Mouse (Mus musculus): Measurements from ENCODE around the gene Galnt10. TPM values are rescaled to one million over a fixed set of nuclear protein-coding genes. Genes with fewer than 3 reads are reported as not detected.

Galnt10 gene
- total and polyA plus RNA-seq, 3 experiments: 0.07 to 0.85 TPM; not detected in 1

DNA sequence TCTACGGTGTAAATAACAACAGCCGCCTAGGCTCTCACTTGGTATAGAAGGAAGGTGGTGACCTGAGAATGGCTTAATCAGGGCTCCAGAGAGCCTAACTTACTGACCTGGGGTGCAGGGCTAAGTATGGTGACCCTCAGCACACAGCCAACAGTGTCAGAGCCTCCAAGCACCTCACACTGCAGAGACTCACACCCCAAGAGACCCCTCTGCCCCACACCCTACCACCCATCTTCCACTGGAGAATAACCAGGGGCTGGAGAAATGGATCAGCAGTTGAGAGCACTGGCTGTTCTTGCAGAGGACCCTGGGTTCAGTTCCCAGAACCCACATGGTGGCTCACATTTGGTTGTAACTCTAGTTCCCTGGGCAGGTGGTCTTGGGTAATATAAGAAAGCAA, 12.2 kb upstream of the Galnt10 start:
- H3K4me1 ChIP-seq (ENCODE audit: control insufficient read depth in 1 of 2, insufficient read depth in 2 of 2): no peaks in the 10 kb centered on the region
- no peak overlapping the region for H3K9ac ChIP-seq (ENCODE audit: insufficient read depth, low read depth)
- no peak overlapping the region for H3K4me2 ChIP-seq (ENCODE audit: insufficient read depth, low read depth, poor library complexity, severe bottlenecking)
- H3K4me3 ChIP-seq (replicated peaks in 1 of 3; ENCODE audit: low read depth in 2 of 3, low read length in 2 of 3, poor library complexity in 1 of 3): no peak overlapping the region
- H3K27ac ChIP-seq (ENCODE audit: insufficient read depth, low read depth): no peak overlapping the region
- H3K36me3 ChIP-seq (replicated peaks in 1 of 2; ENCODE audit: control insufficient read depth in 1 of 2, insufficient read depth in 1 of 2, low read length in 1 of 2): no peaks in the 10 kb centered on the region
- in situ Hi-C loops (cut with MboI; ENCODE audit: low pct_ligation_motif_present, low pct_unique_long_range_greater_than_20kb, low sequenced_read_pairs): no loop called here
- H3K27me3 ChIP-seq (replicated peaks): peaks cover 76% of the 10 kb centered on the region
- DNase-seq (ENCODE audit: extremely low read depth): no peak
- H3K9me3 ChIP-seq (replicated peaks; ENCODE audit: low read length): peaks cover 10% of the 10 kb centered on the region
- no peaks in the 10 kb centered on the region for H3K79me2 ChIP-seq (replicated peaks; ENCODE audit: control insufficient read depth, extremely low read depth, insufficient read depth, poor library complexity, severe bottlenecking)
- dilution Hi-C loops (cut with MboI; ENCODE audit: extremely low pct_ligation_motif_present, extremely low pct_unique_long_range_greater_than_20kb, low sequenced_read_pairs): no loop called here
- TF ChIP-seq JUND (conservative IDR thresholded peaks at IDR 0.05; ENCODE audit: low read depth, low read length) (no peak), JUN (IDR thresholded peaks at IDR 0.05; ENCODE audit: insufficient read depth, low read depth, low read length) (no peak), NELFE (IDR thresholded peaks at IDR 0.05; ENCODE audit: low read depth, low read length) (no peak), ZMIZ1 (IDR thresholded peaks at IDR 0.05; ENCODE audit: low read depth, low read length) (no peak), MXI1 (IDR thresholded peaks at IDR 0.05; ENCODE audit: low read depth, low read length) (no peak), RCOR1 (conservative IDR thresholded peaks at IDR 0.05; ENCODE audit: low read depth, low read length) (no peak), MAFK (IDR thresholded peaks at IDR 0.05; ENCODE audit: insufficient replicate concordance, low read length) (no peak), ZNF384 (IDR thresholded peaks at IDR 0.05; ENCODE audit: low read depth, low read length) (no peak), ZKSCAN1 (IDR thresholded peaks at IDR 0.05; ENCODE audit: borderline replicate concordance, low read depth, low read length) (no peak), ZC3H11A (IDR thresholded peaks at IDR 0.05; ENCODE audit: low read depth, low read length) (no peak)

GRCm38 (mm10) chr11:57633975-57634585, 11.2 kb upstream of the Galnt10 start:
- Histone ChIP-seq H3K9me3 (replicated peaks; ENCODE audit: low read length) (peaks cover 10% of the 10 kb centered on the region), H3K27ac (ENCODE audit: insufficient read depth, low read depth) (no peak overlapping the region), H3K4me2 (ENCODE audit: insufficient read depth, low read depth, poor library complexity, severe bottlenecking) (no peak overlapping the region), H3K4me3 (replicated peaks in 1 of 3; ENCODE audit: low read depth in 2 of 3, low read length in 2 of 3, poor library complexity in 1 of 3) (no peak overlapping the region), H3K79me2 (replicated peaks; ENCODE audit: control insufficient read depth, extremely low read depth, insufficient read depth, poor library complexity, severe bottlenecking) (no peaks in the 10 kb centered on the region), H3K36me3 (replicated peaks in 1 of 2; ENCODE audit: control insufficient read depth in 1 of 2, insufficient read depth in 1 of 2, low read length in 1 of 2) (no peaks in the 10 kb centered on the region), H3K4me1 (ENCODE audit: control insufficient read depth in 1 of 2, insufficient read depth in 2 of 2) (no peaks in the 10 kb centered on the region), H3K27me3 (replicated peaks) (peaks cover 67% of the 10 kb centered on the region), H3K9ac (ENCODE audit: insufficient read depth, low read depth) (no peak overlapping the region)
- in situ Hi-C loops (cut with MboI; ENCODE audit: low pct_ligation_motif_present, low pct_unique_long_range_greater_than_20kb, low sequenced_read_pairs): no loop called here
- dilution Hi-C loops (cut with MboI; ENCODE audit: extremely low pct_ligation_motif_present, extremely low pct_unique_long_range_greater_than_20kb, low sequenced_read_pairs): no loop called here
- DNase-seq (ENCODE audit: extremely low read depth): no peak
- no peak for TF ChIP-seq UBTF (IDR thresholded peaks at IDR 0.05; ENCODE audit: low read depth, low read length)
- TF ChIP-seq MAX (IDR thresholded peaks at IDR 0.05; ENCODE audit: low read length): no peak

DNA sequence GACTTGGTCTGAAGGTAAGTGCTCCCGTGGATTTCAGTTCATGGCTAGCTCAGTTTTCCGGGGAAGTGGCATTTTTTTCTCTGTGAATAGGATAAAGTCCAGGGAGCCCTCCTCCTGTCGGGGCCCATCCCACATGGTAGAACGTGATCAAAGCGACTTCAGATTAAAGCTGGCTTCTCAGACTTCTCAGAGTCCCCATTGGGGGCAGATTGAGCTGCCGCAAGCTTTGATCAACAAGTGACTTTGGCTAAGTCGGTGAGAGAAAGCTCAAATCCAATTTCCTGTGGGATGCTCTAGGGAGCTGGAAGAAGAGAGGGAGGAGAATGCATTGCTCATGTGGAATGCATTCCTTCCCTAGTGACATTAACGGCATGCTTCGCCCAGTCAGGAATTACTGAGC, 10.1 kb upstream of the Galnt10 start:
- Histone ChIP-seq H3K9me3 (replicated peaks; ENCODE audit: low read length) (peaks cover 10% of the 10 kb centered on the region), H3K79me2 (replicated peaks; ENCODE audit: control insufficient read depth, extremely low read depth, insufficient read depth, poor library complexity, severe bottlenecking) (no peaks in the 10 kb centered on the region), H3K9ac (ENCODE audit: insufficient read depth, low read depth) (no peak overlapping the region), H3K4me2 (ENCODE audit: insufficient read depth, low read depth, poor library complexity, severe bottlenecking) (no peak overlapping the region), H3K4me1 (ENCODE audit: control insufficient read depth in 1 of 2, insufficient read depth in 2 of 2) (no peaks in the 10 kb centered on the region), H3K27ac (ENCODE audit: insufficient read depth, low read depth) (no peak overlapping the region), H3K4me3 (replicated peaks in 1 of 3; ENCODE audit: low read depth in 2 of 3, low read length in 2 of 3, poor library complexity in 1 of 3) (no peak overlapping the region), H3K36me3 (replicated peaks in 1 of 2; ENCODE audit: control insufficient read depth in 1 of 2, insufficient read depth in 1 of 2, low read length in 1 of 2) (no peaks in the 10 kb centered on the region), H3K27me3 (replicated peaks) (peaks cover 57% of the 10 kb centered on the region)
- dilution Hi-C loops (cut with MboI; ENCODE audit: extremely low pct_ligation_motif_present, extremely low pct_unique_long_range_greater_than_20kb, low sequenced_read_pairs): no loop called here
- DNase-seq (ENCODE audit: extremely low read depth): no peak
- in situ Hi-C loops (cut with MboI; ENCODE audit: low pct_ligation_motif_present, low pct_unique_long_range_greater_than_20kb, low sequenced_read_pairs): no loop called here
- TF ChIP-seq NRF1 (IDR thresholded peaks at IDR 0.05; ENCODE audit: low read depth, low read length) (no peak), ZMIZ1 (IDR thresholded peaks at IDR 0.05; ENCODE audit: low read depth, low read length) (no peak), USF1 (IDR thresholded peaks at IDR 0.05; ENCODE audit: low read depth, low read length) (no peak), GABPA (IDR thresholded peaks at IDR 0.05; ENCODE audit: insufficient replicate concordance, low read depth, low read length) (no peak), ETS1 (conservative IDR thresholded peaks at IDR 0.05; ENCODE audit: low read depth, low read length) (no peak), BHLHE40 (IDR thresholded peaks at IDR 0.05; ENCODE audit: low read depth, low read length) (no peak), MAFK (IDR thresholded peaks at IDR 0.05; ENCODE audit: insufficient replicate concordance, low read length) (no peak), POLR2A (IDR thresholded peaks at IDR 0.05; ENCODE audit: low read depth, low read length) (no peak), CTCF (conservative IDR thresholded peaks at IDR 0.05 in 1 of 2, IDR thresholded peaks at IDR 0.05 in 1 of 2; ENCODE audit: low read depth in 2 of 2, low read length in 2 of 2) (no peak), USF2 (conservative IDR thresholded peaks at IDR 0.05; ENCODE audit: low read depth, low read length) (no peak), MAX (IDR thresholded peaks at IDR 0.05; ENCODE audit: low read length) (no peak), EP300 (IDR thresholded peaks at IDR 0.05; ENCODE audit: low read length) (no peak), UBTF (IDR thresholded peaks at IDR 0.05; ENCODE audit: low read depth, low read length) (no peak), MAZ (IDR thresholded peaks at IDR 0.05; ENCODE audit: low read depth, low read length) (no peak), ZNF384 (IDR thresholded peaks at IDR 0.05; ENCODE audit: low read depth, low read length) (no peak), ELF1 (IDR thresholded peaks at IDR 0.05; ENCODE audit: low read depth, low read length) (no peak), MXI1 (IDR thresholded peaks at IDR 0.05; ENCODE audit: low read depth, low read length) (no peak)
